Mouse (Mus musculus) midbrain, embryonic 10.5 days (tissue): ENCODE data around the gene Med19. TPM values are rescaled to one million over a fixed set of nuclear protein-coding genes. Genes with fewer than 3 reads are reported as not detected.
A peak's percentile ranks its signal among the peaks of the same experiment; 100 is the strongest.
"Not testable (repeated sequence)": the region's sequence is repeated elsewhere in the genome, so short reads cannot be mapped to it uniquely, and the experiment has no call there.

Experiments
- DNase-seq: peaks from one replicate; pipeline ENCODE4 v3.0.0-alpha.2; 2017; ENCODE audit warnings: low spot score
- H3K27ac ChIP-seq: fragments of 300-500 bp; sonication (generic); replicated peaks from 2 replicates; pipeline ENCODE4 v1.5.1; 2016; ENCODE audit warnings: mild to moderate bottlenecking
- H3K27me3 ChIP-seq: fragments of 300-500 bp; sonication (generic); 2 replicates; pipeline ENCODE4 v1.6.1; 2016; ENCODE audit warnings: low read depth, mild to moderate bottlenecking; ENCODE audit not compliant: poor library complexity, severe bottlenecking
- H3K36me3 ChIP-seq: fragments of 300-500 bp; sonication (generic); 2 replicates; pipeline ENCODE4 v1.6.1; 2016; ENCODE audit warnings: mild to moderate bottlenecking, moderate library complexity
- H3K4me1 ChIP-seq: fragments of 300-500 bp; sonication (generic); 2 replicates; pipeline ENCODE4 v1.6.1; 2016
- H3K4me3 ChIP-seq: fragments of 300-500 bp; sonication (generic); 2 replicates; pipeline ENCODE4 v1.5.1; 2016; ENCODE audit warnings: mild to moderate bottlenecking, moderate library complexity
- H3K9me3 ChIP-seq: fragments of 300-500 bp; sonication (generic); replicated peaks from 2 replicates; pipeline ENCODE4 v1.6.1; 2016; ENCODE audit warnings: mild to moderate bottlenecking
- WGBS: fragments of 180-500 bp; shearing (Covaris S2); methylation state at CpG from one replicate; pipeline ENCODE4 v1.1.7; 2016; 5-methylcytosine and 5-hydroxymethylcytosine counted together
- polyA plus RNA-seq: library from polyadenylated mRNA; unstranded; fragments of >200 nt; fragmentation: Nextera tagmentation; extraction: Ambion mirVana; gene quantifications from 2 replicates; pipeline ENCODE4 v1.2.1, GENCODE M21; 2016

Gene Med19
- polyA plus RNA-seq, 1 experiment from 2014 or later: 48.4 TPM

DNA sequence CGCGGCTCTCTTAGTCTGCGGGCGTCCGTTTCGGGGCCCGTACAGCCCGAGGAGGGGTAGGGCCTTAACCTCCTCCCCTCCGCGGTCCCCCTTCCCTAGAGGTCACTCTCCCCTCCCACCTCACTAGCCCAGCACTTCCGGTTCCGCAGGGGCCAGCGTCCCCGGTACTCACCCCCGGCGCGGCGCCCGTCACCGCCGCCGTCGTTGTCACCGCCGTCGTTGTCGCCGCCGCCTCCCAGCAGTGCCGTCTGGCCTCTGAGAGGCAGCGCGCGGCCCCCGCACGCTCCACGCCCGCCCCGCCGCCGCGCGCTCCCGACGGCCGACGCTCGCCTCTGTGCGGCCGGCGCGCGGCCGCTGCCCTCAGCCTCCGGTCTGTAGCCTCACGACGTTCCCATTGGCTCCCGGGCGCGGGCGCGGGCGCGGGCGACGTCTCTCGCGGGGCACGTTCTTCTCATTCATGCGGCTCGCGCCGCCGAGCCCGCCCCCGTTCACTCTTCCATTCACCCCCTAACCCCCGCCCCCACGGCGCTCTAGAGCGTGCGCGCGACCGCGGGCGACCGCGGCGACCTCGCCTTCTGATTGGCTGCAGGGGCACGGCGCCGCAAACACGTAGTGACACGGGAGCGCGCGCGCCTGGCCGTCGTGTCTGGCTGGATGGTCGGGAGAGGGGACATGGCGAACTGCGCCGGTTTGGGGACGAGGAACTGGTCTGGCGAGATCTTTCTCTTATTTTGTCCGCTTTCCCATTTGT, 36.8 kb downstream of the Med19 start, which contains the start of gene Zdhhc5:
Gene Zdhhc5, minus strand, starts transcription at position 370 of the 751 bp plus-strand sequence.
- DNase-seq: peak; percentile 99
- Histone ChIP-seq H3K4me1 (peaks cover 29% of the 10 kb centered on the region), H3K4me3 (peak within 1 kb of the TSS; percentile 96), H3K36me3 (peaks cover 19% of the 10 kb centered on the region), H3K9me3 (no peaks in the 10 kb centered on the region), H3K27me3 (no peaks in the 10 kb centered on the region), H3K27ac (peak within 1 kb of the TSS; percentile 96)
- WGBS: under 1% methylated on average over 107 of the region's 107 CpGs

DNA sequence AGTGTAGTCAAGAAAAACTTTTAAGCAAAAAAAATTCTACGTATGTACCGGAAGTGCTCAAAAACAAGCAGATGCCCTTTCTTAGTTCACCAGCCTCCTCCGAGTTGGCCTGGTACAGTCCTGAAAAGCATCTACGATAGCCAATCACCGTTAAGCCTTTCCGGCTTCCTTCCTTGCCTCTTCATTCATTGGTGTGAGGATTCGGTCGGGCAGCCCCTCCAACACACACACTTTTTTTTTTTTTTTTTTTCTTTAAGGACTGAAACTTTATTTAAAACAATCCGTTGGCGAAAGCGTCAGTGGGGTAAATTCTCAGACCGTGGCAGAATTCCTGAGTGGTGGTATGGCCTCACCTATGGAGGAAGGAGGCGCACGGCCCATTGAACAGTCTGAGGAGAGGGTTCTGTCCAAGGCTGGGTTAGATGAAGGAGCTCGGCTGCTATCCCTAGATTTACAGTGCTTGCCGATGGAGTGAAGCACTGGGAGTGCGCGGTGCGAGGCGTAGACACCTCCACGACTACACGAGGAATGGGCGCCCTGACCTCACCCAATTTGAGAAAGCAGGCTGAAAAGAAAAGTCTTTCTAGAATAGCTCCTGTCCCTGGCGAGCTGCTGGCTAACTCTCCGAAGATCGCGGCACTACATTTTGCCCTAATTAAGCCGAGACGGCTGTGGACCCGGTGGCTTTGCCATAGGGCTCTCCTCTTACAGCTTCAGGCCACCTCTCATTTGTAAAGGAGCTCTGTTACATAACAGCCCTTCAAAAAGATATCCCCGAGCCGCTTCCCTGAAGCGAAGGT, 37.6 kb downstream of the Med19 start:
- H3K4me3 ChIP-seq: peak overlapping the region; percentile 96
- no peaks in the 10 kb centered on the region for H3K9me3 ChIP-seq
- H3K36me3 ChIP-seq: peaks cover 12% of the 10 kb centered on the region
- DNase-seq: peak; percentile 63
- peaks cover 29% of the 10 kb centered on the region for H3K4me1 ChIP-seq
- H3K27me3 ChIP-seq: no peaks in the 10 kb centered on the region
- WGBS: under 1% methylated on average over 33 of the region's 33 CpGs
- H3K27ac ChIP-seq: peak overlapping the region; percentile 96

DNA sequence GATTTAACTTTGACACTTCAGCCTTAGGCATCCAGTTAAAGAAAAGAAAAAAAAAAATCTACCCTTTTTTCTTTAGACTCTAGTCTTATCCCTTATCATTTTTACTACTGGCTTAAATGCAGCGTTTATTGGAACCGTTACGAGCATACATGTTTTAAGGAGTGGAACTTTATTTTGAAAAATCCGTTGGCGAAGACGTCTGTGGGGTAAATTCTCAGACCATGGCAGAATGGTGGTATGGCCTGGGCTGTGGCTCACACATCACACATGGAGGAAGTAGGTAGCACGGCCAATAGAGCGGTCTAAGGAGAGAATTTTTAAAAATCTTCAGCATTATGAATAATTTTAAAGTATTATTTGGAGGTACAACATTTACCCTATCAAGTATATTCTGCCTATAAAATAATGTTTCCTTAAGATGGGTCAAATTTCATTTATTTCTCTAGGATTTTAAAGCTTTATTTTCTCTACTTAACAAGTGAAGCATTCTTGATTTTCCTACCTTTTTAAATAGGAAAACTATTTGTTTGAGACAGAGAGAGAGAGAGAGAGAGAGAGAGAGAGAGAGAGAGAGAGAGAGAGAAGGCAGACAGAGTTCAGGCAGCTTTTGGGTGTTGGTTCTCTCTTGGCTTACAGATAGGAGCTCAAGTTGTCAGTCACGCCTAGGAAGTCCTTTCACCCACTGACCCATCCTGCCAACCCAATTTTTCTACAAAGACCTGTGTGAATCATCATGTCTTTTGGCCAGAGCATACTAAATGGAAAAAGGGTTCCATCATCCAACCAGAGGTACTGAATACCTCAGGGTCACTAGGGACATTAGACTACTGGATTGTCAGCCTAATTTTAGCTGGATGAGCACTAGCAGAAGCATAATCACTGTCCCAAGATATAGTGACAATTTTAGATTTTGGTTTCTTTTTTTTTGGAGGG, 38.5 kb downstream of the Med19 start:
- peaks cover 29% of the 10 kb centered on the region for H3K4me1 ChIP-seq
- DNase-seq: no peak
- peak overlapping the region; percentile 96 for H3K27ac ChIP-seq
- H3K4me3 ChIP-seq: peak overlapping the region; percentile 96
- peaks cover 11% of the 10 kb centered on the region for H3K36me3 ChIP-seq
- WGBS: 40% methylated on average over 9 of the region's 9 CpGs
- no peaks in the 10 kb centered on the region for H3K27me3 ChIP-seq
- no peaks in the 10 kb centered on the region for H3K9me3 ChIP-seq

GRCm38 (mm10) chr2:84717357-84717756, 39.2 kb downstream of the Med19 start:
- no peaks in the 10 kb centered on the region for H3K9me3 ChIP-seq
- H3K27me3 ChIP-seq: no peaks in the 10 kb centered on the region
- no peak for DNase-seq
- WGBS: 91% methylated on average over 4 of the region's 4 CpGs
- H3K4me3 ChIP-seq: no peak overlapping the region
- peaks cover 29% of the 10 kb centered on the region for H3K4me1 ChIP-seq
- H3K36me3 ChIP-seq: peaks cover 16% of the 10 kb centered on the region
- H3K27ac ChIP-seq: no peak overlapping the region

DNA sequence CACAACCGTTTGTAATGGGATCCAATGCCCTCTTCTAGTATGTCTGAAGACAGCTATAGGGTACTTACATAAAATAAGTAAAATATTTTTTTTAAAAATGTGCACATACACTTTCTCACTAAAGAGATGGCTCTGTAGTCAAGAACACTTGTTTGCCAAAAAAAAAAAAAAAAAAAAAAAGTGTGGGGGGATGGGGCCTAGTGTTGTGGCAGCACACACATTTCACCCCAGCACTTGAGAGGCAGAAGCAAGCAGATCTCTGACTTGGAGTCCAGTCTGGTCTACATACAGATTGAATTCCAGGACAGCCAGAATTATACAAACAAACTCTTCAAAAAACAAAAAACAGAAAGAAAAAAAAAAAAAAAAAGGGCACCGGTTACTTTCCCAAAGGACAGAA, 42.5 kb downstream of the Med19 start:
- Histone ChIP-seq H3K27ac (no peak overlapping the region), H3K27me3 (no peaks in the 10 kb centered on the region), H3K4me3 (no peak overlapping the region), H3K4me1 (peaks cover 23% of the 10 kb centered on the region), H3K36me3 (peaks cover 46% of the 10 kb centered on the region), H3K9me3 (no peaks in the 10 kb centered on the region)
- DNase-seq: no peak
- 92% methylated on average over 2 of the region's 2 CpGs for WGBS

GRCm38 (mm10) chr2:84721182-84721581, 43.0 kb downstream of the Med19 start:
- 94% methylated on average over 3 of the region's 3 CpGs for WGBS
- no peak for DNase-seq
- Histone ChIP-seq H3K4me1 (peaks cover 24% of the 10 kb centered on the region), H3K9me3 (no peaks in the 10 kb centered on the region), H3K36me3 (peaks cover 48% of the 10 kb centered on the region), H3K27me3 (no peaks in the 10 kb centered on the region), H3K4me3 (no peak overlapping the region), H3K27ac (no peak overlapping the region)

DNA sequence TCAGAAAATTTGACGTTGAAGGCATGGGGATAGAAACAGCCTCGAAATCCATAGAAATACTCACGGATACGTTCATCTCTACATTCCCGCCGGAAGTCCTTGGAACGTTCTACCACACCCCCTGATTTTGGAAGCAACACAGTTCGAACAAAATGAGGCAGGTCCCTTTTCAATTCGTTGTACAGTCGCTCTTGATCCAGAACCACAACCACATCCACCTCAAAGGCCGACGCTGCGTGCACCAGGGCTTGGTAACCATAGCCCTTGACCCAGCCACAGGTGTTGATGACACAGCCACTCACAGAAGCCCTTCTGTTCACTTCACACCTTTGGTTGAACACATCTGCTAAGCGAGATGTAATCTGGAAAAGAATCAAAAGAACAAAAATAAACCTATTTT, 45.7 kb downstream of the Med19 start:
- peaks cover 48% of the 10 kb centered on the region for H3K36me3 ChIP-seq
- H3K9me3 ChIP-seq: no peaks in the 10 kb centered on the region
- no peak overlapping the region for H3K27ac ChIP-seq
- no peaks in the 10 kb centered on the region for H3K27me3 ChIP-seq
- H3K4me3 ChIP-seq: no peak overlapping the region
- WGBS: 94% methylated on average over 14 of the region's 14 CpGs
- peaks cover 29% of the 10 kb centered on the region for H3K4me1 ChIP-seq
- no peak for DNase-seq

GRCm38 (mm10) chr2:84725770-84726169, 47.6 kb downstream of the Med19 start:
- Histone ChIP-seq H3K36me3 (peaks cover 48% of the 10 kb centered on the region), H3K9me3 (no peaks in the 10 kb centered on the region), H3K27ac (no peak overlapping the region), H3K27me3 (no peaks in the 10 kb centered on the region), H3K4me1 (peaks cover 29% of the 10 kb centered on the region), H3K4me3 (peak overlapping the region; percentile 74)
- 92% methylated on average over 10 of the region's 10 CpGs for whole genome bisulfite sequencing
- DNase-seq: no peak

DNA sequence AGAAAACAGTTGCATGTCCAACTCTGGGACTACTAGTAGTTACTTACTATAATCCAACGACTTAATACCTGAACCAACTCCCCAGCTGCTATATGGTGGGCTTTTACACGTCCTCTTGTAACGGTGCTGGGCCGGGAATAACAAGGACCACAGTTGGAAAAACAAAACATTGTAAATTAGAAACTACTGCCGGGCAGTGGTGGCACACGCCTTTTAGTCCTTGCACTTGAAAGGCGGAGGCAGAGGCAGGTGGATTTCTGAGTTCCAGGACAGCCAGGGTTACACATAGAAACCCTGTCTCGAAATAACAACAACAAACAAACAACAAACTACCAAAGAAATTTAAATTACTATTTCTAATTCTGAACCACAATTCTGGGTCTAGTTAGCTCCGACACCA, 48.5 kb downstream of the Med19 start:
- Histone ChIP-seq H3K36me3 (peaks cover 40% of the 10 kb centered on the region), H3K27me3 (no peaks in the 10 kb centered on the region), H3K9me3 (no peaks in the 10 kb centered on the region), H3K27ac (peak overlapping the region; percentile 82), H3K4me3 (peak overlapping the region; percentile 74), H3K4me1 (peaks cover 29% of the 10 kb centered on the region)
- no peak for DNase-seq
- 4% methylated on average over 9 of the region's 9 CpGs for WGBS

- H3K9me3 ChIP-seq: no peaks in the 10 kb centered on the region
- peak within 1 kb of the TSS; percentile 74 for H3K4me3 ChIP-seq
- DNase-seq: peak; percentile 97
- no peaks in the 10 kb centered on the region for H3K27me3 ChIP-seq
- peaks cover 29% of the 10 kb centered on the region for H3K4me1 ChIP-seq
- peaks cover 34% of the 10 kb centered on the region for H3K36me3 ChIP-seq
- under 1% methylated on average over 39 of the region's 39 CpGs for WGBS
- H3K27ac ChIP-seq: peak within 1 kb of the TSS; percentile 82
Measured at GRCm38 (mm10) chr2:84727172-84727858, 49.1 kb downstream of the Med19 start, which contains the start of gene Clp1. Clp1 (minus strand) TSS chr2:84727350.

DNA sequence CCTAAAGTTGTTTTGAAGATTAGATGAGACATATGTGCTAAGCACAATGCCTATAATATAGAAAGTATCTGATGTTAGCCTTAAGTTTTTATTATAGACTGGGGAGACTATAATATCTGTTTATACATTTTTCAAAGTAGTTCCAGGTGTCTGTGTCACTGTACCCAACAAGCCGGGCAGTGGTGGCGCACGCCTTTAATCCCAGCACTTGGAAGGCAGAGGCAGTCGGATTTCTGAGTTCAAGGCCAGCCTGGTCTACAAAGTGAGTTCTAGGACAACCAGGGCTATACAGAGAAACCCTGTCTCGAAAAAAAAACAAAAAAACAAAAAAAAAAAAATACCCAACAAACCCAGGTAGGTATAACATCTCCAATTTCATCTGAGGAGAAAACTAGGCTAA, 50.0 kb downstream of the Med19 start:
- 80% methylated on average over 5 of the region's 5 CpGs for WGBS
- not testable (repeated sequence) for H3K4me3 ChIP-seq, DNase-seq, H3K27me3 ChIP-seq, H3K27ac ChIP-seq, H3K9me3 ChIP-seq
- Histone ChIP-seq H3K4me1 (peaks cover 30% of the 10 kb centered on the region), H3K36me3 (peaks cover 28% of the 10 kb centered on the region)

GRCm38 (mm10) chr2:84731206-84731605, 53.0 kb downstream of the Med19 start:
- Histone ChIP-seq H3K4me3 (no peak overlapping the region), H3K4me1 (peaks cover 44% of the 10 kb centered on the region), H3K9me3 (no peaks in the 10 kb centered on the region), H3K36me3 (no peaks in the 10 kb centered on the region), H3K27ac (no peak overlapping the region), H3K27me3 (no peaks in the 10 kb centered on the region)
- DNase-seq: no peak
- WGBS: 91% methylated on average over 3 of the region's 3 CpGs
